Mouse (Mus musculus): ENCODE results near the gene Ngly1. TPM values are rescaled to one million over a fixed set of nuclear protein-coding genes. Genes with fewer than 3 reads are reported as not detected.

The Ngly1 gene
- polyA plus RNA-seq, 1 experiment from 2014 or later: 24.3 TPM

GRCm38 (mm10) chr14:16267028-16267427 is 17.9 kb downstream of the Ngly1 start:
- Histone ChIP-seq H3K9me3 (no peaks in the 10 kb centered on the region), H3K27me3 (no peaks in the 10 kb centered on the region), H3K4me1 (replicated peaks) (no peaks in the 10 kb centered on the region), H3K27ac (no peak overlapping the region), H3K4me2 (replicated peaks) (no peak overlapping the region), H3K9ac (replicated peaks) (no peak overlapping the region), H3K4me3 (replicated peaks) (no peak overlapping the region), H3K36me3 (peaks cover 5% of the 10 kb centered on the region)
- WGBS: 91% methylated on average over 5 of the region's 5 CpGs
- no peak for ATAC-seq

DNA sequence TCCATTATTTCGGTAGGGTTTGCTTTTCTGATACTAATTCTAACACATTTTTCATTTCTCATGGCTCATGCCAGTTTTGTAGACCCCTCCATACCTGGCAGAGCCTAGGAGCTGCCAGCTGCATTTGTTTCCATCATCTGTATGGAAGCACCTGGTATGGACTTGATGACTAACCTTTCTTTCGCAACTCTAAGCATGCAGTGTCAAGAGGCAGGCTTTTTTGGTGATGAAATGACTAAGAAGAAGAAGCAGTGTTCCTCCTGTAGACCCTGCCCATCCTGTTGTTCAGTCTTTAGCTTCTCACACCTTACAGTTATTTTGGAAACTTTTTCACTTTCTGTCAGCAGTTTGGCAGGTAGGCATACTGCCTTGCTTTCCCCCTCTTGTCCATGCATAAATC is 20.7 kb downstream of the Ngly1 start:
- no peaks in the 10 kb centered on the region for H3K27me3 ChIP-seq
- H3K9me3 ChIP-seq: no peaks in the 10 kb centered on the region
- H3K4me2 ChIP-seq (replicated peaks): no peak overlapping the region
- no peak overlapping the region for H3K27ac ChIP-seq
- H3K4me3 ChIP-seq (replicated peaks): no peak overlapping the region
- H3K36me3 ChIP-seq: peaks cover 6% of the 10 kb centered on the region; the same call in 1 of the 2 replicates
- H3K4me1 ChIP-seq (replicated peaks): no peaks in the 10 kb centered on the region
- no peak for ATAC-seq
- no peak overlapping the region for H3K9ac ChIP-seq (replicated peaks)
- 87% methylated on average over 2 of the region's 2 CpGs for WGBS

- 94% methylated on average over 3 of the region's 3 CpGs for WGBS
These were observed 24.6 kb downstream of the Ngly1 start for GRCm38 (mm10) chr14:16273677-16274076.

GRCm38 (mm10) chr14:16279196-16279595 is 30.1 kb downstream of the Ngly1 start:
- no peak for ATAC-seq
- H3K4me3 ChIP-seq (replicated peaks): no peak overlapping the region
- no peaks in the 10 kb centered on the region for H3K4me1 ChIP-seq (replicated peaks)
- H3K27ac ChIP-seq: no peak overlapping the region
- no peaks in the 10 kb centered on the region for H3K27me3 ChIP-seq
- no peaks in the 10 kb centered on the region for H3K9me3 ChIP-seq
- 62% methylated on average over 4 of the region's 4 CpGs for WGBS
- H3K4me2 ChIP-seq (replicated peaks): no peak overlapping the region
- no peak overlapping the region for H3K9ac ChIP-seq (replicated peaks)
- H3K36me3 ChIP-seq: peaks cover 4% of the 10 kb centered on the region; the same call in 1 of the 2 replicates

More at GRCm38 (mm10) chr14:16273677-16274076, 24.6 kb downstream of the Ngly1 start:
- H3K9ac ChIP-seq (replicated peaks): no peak overlapping the region
- H3K4me2 ChIP-seq (replicated peaks): no peak overlapping the region
- no peak overlapping the region for H3K27ac ChIP-seq
- ATAC-seq: no peak
- H3K4me1 ChIP-seq (replicated peaks): no peaks in the 10 kb centered on the region
- H3K27me3 ChIP-seq: no peaks in the 10 kb centered on the region
- H3K36me3 ChIP-seq: peaks cover 6% of the 10 kb centered on the region; the same call in 1 of the 2 replicates
- no peaks in the 10 kb centered on the region for H3K9me3 ChIP-seq
- no peak overlapping the region for H3K4me3 ChIP-seq (replicated peaks)

- no peaks in the 10 kb centered on the region for H3K4me1 ChIP-seq (replicated peaks)
- no peak overlapping the region for H3K4me2 ChIP-seq (replicated peaks)
- H3K4me3 ChIP-seq (replicated peaks): no peak overlapping the region
- no peak overlapping the region for H3K9ac ChIP-seq (replicated peaks)
- H3K36me3 ChIP-seq: peaks cover 4% of the 10 kb centered on the region; the same call in 1 of the 2 replicates
- no peaks in the 10 kb centered on the region for H3K27me3 ChIP-seq
- H3K27ac ChIP-seq: no peak overlapping the region
- WGBS: 91% methylated on average over 4 of the region's 4 CpGs
- ATAC-seq: no peak
- no peaks in the 10 kb centered on the region for H3K9me3 ChIP-seq
These were observed 34.9 kb downstream of the Ngly1 start for GRCm38 (mm10) chr14:16283966-16284365.

DNA sequence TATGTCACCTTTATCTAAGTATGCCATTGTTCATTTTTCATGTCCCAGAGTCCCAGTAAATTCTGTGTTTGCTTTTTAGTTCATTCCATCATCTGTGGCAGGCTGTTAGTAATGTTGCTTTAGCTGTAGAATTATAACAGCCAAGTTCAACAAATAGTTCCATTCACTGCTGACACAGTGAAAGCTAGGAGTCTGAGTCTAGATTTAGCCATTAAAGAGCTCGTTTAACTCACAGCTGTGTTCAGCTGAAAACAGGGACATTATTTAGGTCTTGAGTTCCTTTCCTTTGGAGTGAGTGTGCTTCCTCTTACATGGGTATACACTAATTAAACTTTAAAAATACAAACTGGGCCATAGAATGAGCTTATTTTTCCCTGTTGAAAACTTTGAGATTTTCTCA is 43.3 kb downstream of the Ngly1 start:
- Histone ChIP-seq H3K4me1 (replicated peaks) (no peaks in the 10 kb centered on the region), H3K36me3 (peaks cover 9% of the 10 kb centered on the region), H3K27me3 (no peaks in the 10 kb centered on the region), H3K4me3 (replicated peaks) (no peak overlapping the region), H3K9me3 (no peaks in the 10 kb centered on the region), H3K9ac (replicated peaks) (no peak overlapping the region), H3K4me2 (replicated peaks) (no peak overlapping the region), H3K27ac (no peak overlapping the region)
- no peak for ATAC-seq
- WGBS: 72% methylated on average over 1 of the region's 1 CpGs

GRCm38 (mm10) chr14:16293015-16293414 is 43.9 kb downstream of the Ngly1 start:
- H3K9ac ChIP-seq (replicated peaks): no peak overlapping the region
- ATAC-seq: no peak

DNA sequence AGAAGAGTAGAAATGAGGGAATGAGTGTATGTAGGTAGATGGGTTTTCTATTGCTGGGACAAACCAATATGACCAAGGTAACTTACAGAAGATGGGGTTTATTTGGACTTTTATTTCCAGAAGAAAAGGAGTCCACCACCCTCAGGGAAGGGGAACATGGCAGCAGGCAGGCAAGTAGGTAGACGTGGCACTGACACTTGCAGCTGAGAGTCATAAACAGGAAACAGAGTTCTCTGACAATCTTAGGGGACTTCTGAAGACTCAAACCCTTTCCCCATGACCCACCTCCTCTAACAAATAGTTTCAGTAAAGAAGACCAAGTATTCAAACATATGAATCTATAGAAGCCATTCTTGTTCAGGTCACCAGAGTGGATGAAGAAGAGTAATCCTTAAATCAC is 44.8 kb downstream of the Ngly1 start:
- Histone ChIP-seq H3K9me3 (no peaks in the 10 kb centered on the region), H3K36me3 (peaks cover 9% of the 10 kb centered on the region), H3K4me1 (replicated peaks) (no peaks in the 10 kb centered on the region), H3K27me3 (no peaks in the 10 kb centered on the region), H3K9ac (replicated peaks) (no peak overlapping the region), H3K4me3 (replicated peaks) (no peak overlapping the region), H3K4me2 (replicated peaks) (no peak overlapping the region), H3K27ac (no peak overlapping the region)
- WGBS: 94% methylated on average over 1 of the region's 1 CpGs
- no peak for ATAC-seq

More at GRCm38 (mm10) chr14:16293015-16293414, 43.9 kb downstream of the Ngly1 start:
- H3K27ac ChIP-seq: no peak overlapping the region
- no peak overlapping the region for H3K4me2 ChIP-seq (replicated peaks)
- H3K4me3 ChIP-seq (replicated peaks): no peak overlapping the region
- H3K4me1 ChIP-seq (replicated peaks): no peaks in the 10 kb centered on the region
- no peaks in the 10 kb centered on the region for H3K27me3 ChIP-seq
- H3K9me3 ChIP-seq: no peaks in the 10 kb centered on the region
- peaks cover 9% of the 10 kb centered on the region for H3K36me3 ChIP-seq

GRCm38 (mm10) chr14:16296816-16297468 is 47.9 kb downstream of the Ngly1 start:
- H3K4me2 ChIP-seq (replicated peaks): no peak overlapping the region
- no peak for ATAC-seq
- no peaks in the 10 kb centered on the region for H3K9me3 ChIP-seq
- H3K27me3 ChIP-seq: no peaks in the 10 kb centered on the region
- H3K4me1 ChIP-seq (replicated peaks): no peaks in the 10 kb centered on the region
- H3K9ac ChIP-seq (replicated peaks): no peak overlapping the region
- no peak overlapping the region for H3K27ac ChIP-seq
- H3K36me3 ChIP-seq: peaks cover 10% of the 10 kb centered on the region; the same call in 1 of the 2 replicates
- no peak overlapping the region for H3K4me3 ChIP-seq (replicated peaks)
- 64% methylated on average over 2 of the region's 2 CpGs for WGBS

- no peak overlapping the region for H3K9ac ChIP-seq (replicated peaks)
- H3K4me1 ChIP-seq (replicated peaks): no peaks in the 10 kb centered on the region
- peaks cover 5% of the 10 kb centered on the region; the same call in 1 of the 2 replicates for H3K36me3 ChIP-seq
- H3K4me2 ChIP-seq (replicated peaks): no peak overlapping the region
- no peaks in the 10 kb centered on the region for H3K27me3 ChIP-seq
- no peak for ATAC-seq
- 98% methylated on average over 5 of the region's 5 CpGs for WGBS
- no peak overlapping the region for H3K4me3 ChIP-seq (replicated peaks)
- no peak overlapping the region for H3K27ac ChIP-seq
- H3K9me3 ChIP-seq: no peaks in the 10 kb centered on the region
These were observed 52.7 kb downstream of the Ngly1 start for GRCm38 (mm10) chr14:16301735-16302134.

DNA sequence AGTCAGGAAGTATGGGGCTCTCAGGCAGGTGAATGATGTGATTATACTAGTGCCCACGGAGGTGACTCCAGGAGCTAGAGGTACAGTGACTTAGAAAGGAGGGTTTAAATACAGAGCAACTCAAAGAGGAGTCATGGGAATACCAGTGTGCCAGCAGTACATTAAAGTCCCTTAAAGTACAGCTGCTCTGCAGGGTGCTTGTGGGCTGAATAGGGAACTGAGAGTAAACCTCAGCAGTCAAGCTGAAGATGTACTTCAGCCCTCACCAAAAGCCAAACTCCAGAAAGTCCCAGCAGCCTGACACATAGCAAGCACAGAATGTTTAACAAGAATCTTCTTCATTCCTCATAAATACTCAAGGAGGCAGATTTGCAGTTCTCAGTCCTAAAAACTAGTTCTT is 53.6 kb downstream of the Ngly1 start:
- 52% methylated on average over 1 of the region's 1 CpGs for WGBS
- H3K4me3 ChIP-seq (replicated peaks): no peak overlapping the region
- H3K9me3 ChIP-seq: no peaks in the 10 kb centered on the region
- H3K27ac ChIP-seq: no peak overlapping the region
- no peaks in the 10 kb centered on the region for H3K27me3 ChIP-seq
- peaks cover 5% of the 10 kb centered on the region; the same call in 1 of the 2 replicates for H3K36me3 ChIP-seq
- no peak overlapping the region for H3K4me2 ChIP-seq (replicated peaks)
- no peak for ATAC-seq
- H3K9ac ChIP-seq (replicated peaks): no peak overlapping the region
- H3K4me1 ChIP-seq (replicated peaks): no peaks in the 10 kb centered on the region

GRCm38 (mm10) chr14:16310791-16311190 is 61.7 kb downstream of the Ngly1 start:
- H3K9ac ChIP-seq (replicated peaks): no peak overlapping the region
- 49% methylated on average over 6 of the region's 6 CpGs for WGBS
- H3K4me3 ChIP-seq (replicated peaks): no peak overlapping the region
- H3K9me3 ChIP-seq: no peaks in the 10 kb centered on the region
- H3K27me3 ChIP-seq: no peaks in the 10 kb centered on the region
- no peak overlapping the region for H3K27ac ChIP-seq
- no peak for ATAC-seq
- H3K4me2 ChIP-seq (replicated peaks): no peak overlapping the region
- 0 out of 2 replicates have a peak, but pooled peaks cover 5% of the 10 kb centered on the region for H3K4me1 ChIP-seq (replicated peaks)
- no peaks in the 10 kb centered on the region for H3K36me3 ChIP-seq

DNA sequence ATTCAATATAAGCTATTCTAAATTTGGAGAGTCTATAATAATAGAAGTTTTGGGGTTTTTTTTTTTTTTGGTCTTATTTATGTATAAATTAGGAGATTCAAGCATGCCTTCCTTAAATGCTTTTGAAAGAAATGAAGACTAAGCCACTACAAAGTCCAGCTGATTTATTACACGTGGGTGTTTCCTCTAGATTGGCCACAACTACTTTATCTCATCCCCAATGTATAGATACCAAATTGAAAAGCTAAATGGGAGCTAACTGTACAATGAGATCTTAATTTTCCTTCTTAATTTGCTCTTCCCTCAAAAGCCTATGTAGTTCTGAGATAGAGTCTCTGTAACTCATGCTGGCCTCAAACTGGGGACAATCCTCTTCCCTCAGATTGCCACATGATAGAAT is 63.5 kb downstream of the Ngly1 start:
- Histone ChIP-seq H3K4me2 (replicated peaks) (no peak overlapping the region), H3K36me3 (no peaks in the 10 kb centered on the region), H3K27me3 (no peaks in the 10 kb centered on the region), H3K4me3 (replicated peaks) (no peak overlapping the region), H3K27ac (no peak overlapping the region), H3K4me1 (replicated peaks) (0 out of 2 replicates have a peak, but pooled peaks cover 5% of the 10 kb centered on the region), H3K9me3 (no peaks in the 10 kb centered on the region), H3K9ac (replicated peaks) (no peak overlapping the region)
- no peak for ATAC-seq
- 76% methylated on average over 1 of the region's 1 CpGs for WGBS

Data from midbrain, embryonic 13.5 days (tissue).